Mouse (Mus musculus) lung, postnatal 36 days (tissue): ENCODE data around the gene Atp5d.

Source experiments
- DNase-seq: peaks from one replicate; pipeline ENCODE4 v3.0.0; 2022; ENCODE audit warnings: mixed read lengths

Gene Atp5d

GRCm38 (mm10) chr10:80118552-80118951 lies 19.9 kb upstream of the Atp5d start:
- no peak for DNase-seq

GRCm38 (mm10) chr10:80120146-80120545 lies 18.3 kb upstream of the Atp5d start:
- DNase-seq, result no peak

GRCm38 (mm10) chr10:80121639-80122038 lies 16.8 kb upstream of the Atp5d start:
- no peak for DNase-seq

GRCm38 (mm10) chr10:80123932-80124562 lies 14.4 kb upstream of the Atp5d start:
- DNase-seq, result no peak

- no peak for DNase-seq
Measured at GRCm38 (mm10) chr10:80127920-80128319, 10.5 kb upstream of the Atp5d start.

GRCm38 (mm10) chr10:80129846-80130245 lies 8.6 kb upstream of the Atp5d start:
- DNase-seq, result no peak

GRCm38 (mm10) chr10:80130403-80131031 lies 7.9 kb upstream of the Atp5d start:
- no peak for DNase-seq

- no peak for DNase-seq
Measured at GRCm38 (mm10) chr10:80131316-80131951, 7.0 kb upstream of the Atp5d start.

GRCm38 (mm10) chr10:80131952-80132350 lies 6.5 kb upstream of the Atp5d start:
- DNase-seq, result no peak

GRCm38 (mm10) chr10:80133226-80133849 lies 5.1 kb upstream of the Atp5d start:
- no peak for DNase-seq

- DNase-seq, result no peak
Measured at GRCm38 (mm10) chr10:80134421-80134820, 4.0 kb upstream of the Atp5d start.

- DNase-seq, result no peak
Measured at GRCm38 (mm10) chr10:80135161-80135560, 3.3 kb upstream of the Atp5d start.

- DNase-seq, result no peak
Measured at GRCm38 (mm10) chr10:80135641-80136040, 2.8 kb upstream of the Atp5d start.

- no peak for DNase-seq
Measured at GRCm38 (mm10) chr10:80136179-80136951, 2.1 kb upstream of the Atp5d start.

- DNase-seq, result peak; percentile 69
Measured at GRCm38 (mm10) chr10:80136952-80137625, 1.3 kb upstream of the Atp5d start.

GRCm38 (mm10) chr10:80137626-80138552 lies 543 bp upstream of the Atp5d start:
- no peak for DNase-seq

- no peak for DNase-seq
Measured at GRCm38 (mm10) chr10:80139439-80139775, 975 bp downstream of the Atp5d start.

GRCm38 (mm10) chr10:80139975-80140665 lies 1.7 kb downstream of the Atp5d start:
- no peak for DNase-seq

GRCm38 (mm10) chr10:80140666-80141035 lies 2.2 kb downstream of the Atp5d start, which contains the start of gene Cbarp:
Gene Cbarp (minus strand): TSS chr10:80140835.
- DNase-seq, result no peak

GRCm38 (mm10) chr10:80141243-80141642 lies 2.8 kb downstream of the Atp5d start:
- peak; percentile 98 for DNase-seq
